Mouse (Mus musculus) bone marrow, adult 2 months (tissue): Measurements from ENCODE around the gene Kctd5.

Source experiments
- CTCF ChIP-seq: fragments of 200-500 bp; IDR thresholded peaks from 2 replicates; pipeline ENCODE4 v1.5.1; 2011; ENCODE audit warnings: low read length, control low read depth; ENCODE audit not compliant: control insufficient read depth, insufficient read depth
- POLR2A ChIP-seq: fragments of 200-500 bp; IDR thresholded peaks from 2 replicates; pipeline ENCODE4 v1.6.1; 2011; ENCODE audit warnings: low read depth, mild to moderate bottlenecking, control low read depth, low read length, borderline replicate concordance; ENCODE audit not compliant: control insufficient read depth

DNA sequence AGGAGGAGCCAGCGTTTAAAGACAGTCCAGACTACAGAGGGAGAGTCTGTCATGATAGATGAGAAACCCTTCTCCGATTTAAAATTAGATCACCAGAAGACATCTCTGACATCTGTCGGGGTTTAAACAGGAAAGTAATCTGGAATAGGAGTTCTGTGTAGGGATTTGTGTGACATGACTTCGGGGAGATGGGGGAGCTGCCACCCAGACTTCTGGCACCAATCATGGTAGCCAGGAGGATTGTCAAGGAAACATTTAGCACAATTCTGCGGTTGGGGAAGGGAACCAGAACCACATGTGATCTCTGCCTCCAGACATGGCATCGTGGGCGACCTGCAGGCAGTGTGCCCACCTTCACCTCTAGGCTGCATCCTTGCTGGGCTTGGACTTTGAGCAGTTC, 43.8 kb downstream of the Kctd5 start:
- TF ChIP-seq POLR2A (no peak), CTCF (no peak)
